Mouse (Mus musculus) gastrocnemius, postnatal 10 days (tissue): Measurements from ENCODE around the gene Dnaaf3. TPM values are rescaled to one million over a fixed set of nuclear protein-coding genes. Genes with fewer than 3 reads are reported as not detected.
A peak's percentile ranks its signal among the peaks of the same experiment; 100 is the strongest.
"Not testable (repeated sequence)": the region's sequence is repeated elsewhere in the genome, so short reads cannot be mapped to it uniquely, and the experiment has no call there.

Source experiments
- DNase-seq: peaks from one replicate; pipeline ENCODE4 v3.0.0; 2021; ENCODE audit warnings: mixed read lengths
- long read RNA-seq, 2 experiments: library from polyadenylated mRNA; stranded (forward); transcript quantifications; one replicate each; pipeline ENCODE4 v2.0.0; 2021
- total RNA-seq, 2 experiments: library from RNA; stranded (reverse); gene quantifications; 2 replicates each; pipeline ENCODE4 v1.2.3; 2021

The Dnaaf3 gene
- under 1 TPM; 0.14 to 0.23 TPM for total RNA-seq
- long read RNA-seq, experiment 1: 0 reads
- long read RNA-seq, experiment 2: 0 reads

- peak; percentile 49 for DNase-seq
These were observed at the start of gene Dnaaf3 for GRCm38 (mm10) chr7:4532005-4532729. TSS of gene Dnaaf3 (minus strand) at chr7:4532453.

DNA sequence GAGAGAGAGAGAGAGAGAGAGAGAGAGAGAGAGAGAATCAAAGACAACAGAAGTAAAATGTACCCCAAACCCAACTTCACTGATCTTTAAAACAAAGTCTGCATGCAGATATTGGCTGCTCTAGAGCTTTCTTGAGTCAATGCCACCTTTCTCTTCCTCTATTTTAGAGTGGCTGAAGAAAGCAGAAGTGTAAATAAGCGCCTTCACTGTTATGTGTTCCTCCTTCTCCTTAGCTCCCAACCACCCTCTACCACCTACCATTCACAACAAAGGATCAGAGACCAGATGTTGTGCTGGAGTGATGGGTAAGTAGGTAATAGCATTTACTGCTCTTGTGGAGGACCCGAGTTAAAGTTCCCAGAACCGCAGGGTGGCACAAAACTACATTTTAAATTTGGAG lies 49.2 kb upstream of the Dnaaf3 start:
- not testable (repeated sequence) for DNase-seq

GRCm38 (mm10) chr7:4572361-4572760 lies 40.1 kb upstream of the Dnaaf3 start:
- not testable (repeated sequence) for DNase-seq

GRCm38 (mm10) chr7:4562660-4563059 lies 30.4 kb upstream of the Dnaaf3 start:
- DNase-seq: no peak

- no peak for DNase-seq
These were observed 24.9 kb upstream of the Dnaaf3 start for GRCm38 (mm10) chr7:4557167-4557560.

GRCm38 (mm10) chr7:4556256-4557166 lies 24.3 kb upstream of the Dnaaf3 start:
- DNase-seq: peak; percentile 73

GRCm38 (mm10) chr7:4547221-4547641 lies 15.0 kb upstream of the Dnaaf3 start, which contains the start of gene Syt5:
TSS of gene Syt5 (minus strand) at chr7:4547541.
- no peak for DNase-seq

DNA sequence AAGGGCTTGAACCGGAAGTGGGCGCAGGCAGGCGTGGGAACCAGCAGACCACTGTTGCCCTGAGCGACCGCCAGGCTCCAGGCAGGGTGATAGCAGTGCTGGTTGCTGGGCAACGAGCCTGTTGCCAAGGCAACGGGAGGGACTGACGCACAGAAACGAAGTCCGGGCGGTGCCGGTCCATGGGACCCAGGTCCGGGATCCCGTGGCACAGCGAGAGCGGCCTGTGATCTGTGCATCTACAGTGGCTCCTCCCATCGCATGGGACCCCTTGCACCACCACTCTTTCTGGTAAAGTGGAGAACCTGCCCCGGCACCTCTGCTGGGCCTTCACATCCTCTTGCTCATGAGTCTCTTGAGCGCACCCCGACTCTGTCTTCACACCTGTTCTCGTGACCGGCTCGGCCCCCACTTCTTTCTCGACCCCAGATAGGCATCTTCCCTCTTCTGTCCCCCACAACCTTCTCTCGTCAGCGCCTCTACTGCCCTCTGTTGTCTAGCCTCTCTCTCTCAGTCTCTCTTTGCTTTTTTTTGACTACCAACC lies 14.4 kb upstream of the Dnaaf3 start:
- DNase-seq: peak; percentile 41

- no peak for DNase-seq
These were observed 13.8 kb upstream of the Dnaaf3 start for GRCm38 (mm10) chr7:4546050-4546449.

GRCm38 (mm10) chr7:4542013-4542412 lies 9.8 kb upstream of the Dnaaf3 start:
- DNase-seq: no peak

DNA sequence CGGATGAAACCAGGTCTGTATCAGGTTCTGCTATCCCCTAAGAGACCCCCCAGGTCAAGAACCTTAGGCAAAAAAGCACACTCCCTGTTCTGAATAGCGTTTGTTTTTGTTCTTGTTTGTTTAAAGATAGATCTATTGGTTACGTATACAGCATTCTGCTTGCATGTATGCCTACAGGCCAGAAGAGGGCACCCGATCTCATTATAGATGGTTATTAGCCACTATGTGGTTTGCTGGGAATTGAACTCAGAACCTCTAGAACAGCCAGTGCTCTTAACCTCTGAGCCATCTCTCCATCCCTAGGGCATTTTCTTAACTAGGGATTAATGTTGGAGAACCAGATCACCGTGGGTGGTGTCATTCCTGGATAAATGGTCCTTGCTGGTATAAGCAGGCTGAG lies 9.1 kb upstream of the Dnaaf3 start:
- DNase-seq: no peak

GRCm38 (mm10) chr7:4539019-4539418 lies 6.8 kb upstream of the Dnaaf3 start:
- no peak for DNase-seq

DNA sequence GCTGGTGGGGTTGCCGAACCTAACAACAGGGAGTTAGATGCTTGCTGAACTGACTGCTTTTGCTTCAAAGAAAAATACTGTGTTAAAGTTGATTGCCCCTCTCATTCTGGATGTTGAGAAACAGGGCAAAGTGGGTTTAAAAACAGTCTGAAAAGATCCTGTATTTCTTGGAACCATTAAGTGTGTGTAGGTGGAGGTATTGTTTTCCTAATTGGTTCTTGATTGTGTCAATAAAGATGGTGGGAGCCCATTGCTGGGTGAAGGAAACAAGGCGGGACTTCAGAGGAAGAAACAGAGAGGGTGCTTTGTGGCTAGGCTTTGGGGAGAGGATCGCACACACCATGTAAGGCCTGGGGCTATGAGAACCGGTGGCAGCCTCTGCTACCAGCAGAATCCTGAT lies 4.9 kb upstream of the Dnaaf3 start:
- DNase-seq: no peak

GRCm38 (mm10) chr7:4536369-4536768 lies 4.1 kb upstream of the Dnaaf3 start:
- no peak for DNase-seq

GRCm38 (mm10) chr7:4530166-4530565 lies 2.1 kb downstream of the Dnaaf3 start:
- not testable (repeated sequence) for DNase-seq

GRCm38 (mm10) chr7:4527302-4527689 lies 5.0 kb downstream of the Dnaaf3 start:
- no peak for DNase-seq

- DNase-seq: peak; percentile 82
These were observed 5.6 kb downstream of the Dnaaf3 start for GRCm38 (mm10) chr7:4526341-4527301.

- DNase-seq: peak; percentile 48
These were observed 7.9 kb downstream of the Dnaaf3 start, which contains the start of gene Tnni3 for GRCm38 (mm10) chr7:4524212-4524922. TSS of gene Tnni3 (minus strand) at chr7:4524229.

DNA sequence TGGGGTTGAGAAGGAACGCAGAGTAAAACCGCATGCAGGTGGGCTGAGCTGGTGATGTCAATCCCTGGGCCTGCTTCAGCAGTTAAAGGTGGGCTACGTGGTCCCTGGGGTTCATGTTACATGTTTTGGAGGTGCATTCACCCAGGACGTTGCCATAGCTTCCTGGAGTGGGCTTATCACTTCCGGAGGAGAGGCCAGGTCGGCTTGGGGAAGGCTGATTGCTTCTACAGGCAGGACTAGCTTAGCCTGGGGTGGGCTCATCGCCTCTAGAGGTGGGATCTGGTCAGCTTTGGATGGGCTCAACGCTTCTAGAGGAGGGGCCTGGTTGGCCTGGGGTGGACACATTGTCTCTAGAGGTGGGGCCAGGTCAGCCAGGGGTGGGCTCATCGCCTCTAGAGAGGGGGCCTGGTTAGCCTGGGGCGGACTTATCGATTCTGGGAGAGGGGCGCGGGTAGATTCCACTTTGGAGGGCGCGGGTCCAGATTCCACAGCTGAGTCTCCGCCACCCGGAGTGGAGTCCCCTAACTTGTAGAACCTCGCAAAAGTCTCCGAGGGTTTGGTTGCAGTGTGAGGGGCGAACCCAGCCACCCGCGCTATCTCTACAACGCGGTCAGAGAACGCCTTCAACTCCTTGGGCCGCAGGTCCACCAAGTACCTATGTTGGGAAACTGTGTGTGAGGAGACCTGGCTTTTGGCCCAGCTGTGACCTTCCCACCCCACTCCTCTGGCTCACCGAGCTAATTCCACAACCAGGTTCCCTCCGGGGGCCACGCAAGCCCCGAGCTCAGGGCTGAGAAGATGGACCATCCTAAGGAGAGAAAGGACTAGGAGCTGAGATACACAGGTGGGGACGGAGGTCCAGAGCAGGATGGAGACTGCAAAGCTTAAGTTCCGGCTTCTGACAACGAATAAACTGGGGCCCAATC lies 8.8 kb downstream of the Dnaaf3 start:
- no peak for DNase-seq

DNA sequence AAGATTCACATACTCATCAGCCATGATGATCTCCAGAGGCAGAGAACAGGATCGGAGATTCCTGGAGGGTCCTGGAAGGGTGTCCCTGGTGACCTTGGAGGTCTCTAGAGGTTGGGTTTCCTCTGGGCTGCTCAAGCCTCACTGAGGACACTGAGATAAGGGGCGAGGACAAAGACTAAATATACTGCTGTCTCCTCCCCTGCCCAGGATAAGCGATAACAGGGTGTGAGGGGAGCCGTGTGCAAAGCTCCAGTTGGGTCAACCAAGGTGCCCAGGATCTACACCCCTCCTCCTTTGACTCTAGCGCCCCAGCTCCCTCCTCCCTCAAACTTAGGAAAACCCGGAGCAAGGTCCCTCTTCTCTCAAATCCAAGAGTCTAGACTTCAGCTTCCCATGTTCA lies 10.0 kb downstream of the Dnaaf3 start:
- no peak for DNase-seq
